Mouse (Mus musculus): ENCODE data around the gene Siah2. TPM values are rescaled to one million over a fixed set of nuclear protein-coding genes. Genes with fewer than 3 reads are reported as not detected.

Gene Siah2
- polyA plus RNA-seq, 1 experiment from 2014 or later: 8.4 TPM

DNA sequence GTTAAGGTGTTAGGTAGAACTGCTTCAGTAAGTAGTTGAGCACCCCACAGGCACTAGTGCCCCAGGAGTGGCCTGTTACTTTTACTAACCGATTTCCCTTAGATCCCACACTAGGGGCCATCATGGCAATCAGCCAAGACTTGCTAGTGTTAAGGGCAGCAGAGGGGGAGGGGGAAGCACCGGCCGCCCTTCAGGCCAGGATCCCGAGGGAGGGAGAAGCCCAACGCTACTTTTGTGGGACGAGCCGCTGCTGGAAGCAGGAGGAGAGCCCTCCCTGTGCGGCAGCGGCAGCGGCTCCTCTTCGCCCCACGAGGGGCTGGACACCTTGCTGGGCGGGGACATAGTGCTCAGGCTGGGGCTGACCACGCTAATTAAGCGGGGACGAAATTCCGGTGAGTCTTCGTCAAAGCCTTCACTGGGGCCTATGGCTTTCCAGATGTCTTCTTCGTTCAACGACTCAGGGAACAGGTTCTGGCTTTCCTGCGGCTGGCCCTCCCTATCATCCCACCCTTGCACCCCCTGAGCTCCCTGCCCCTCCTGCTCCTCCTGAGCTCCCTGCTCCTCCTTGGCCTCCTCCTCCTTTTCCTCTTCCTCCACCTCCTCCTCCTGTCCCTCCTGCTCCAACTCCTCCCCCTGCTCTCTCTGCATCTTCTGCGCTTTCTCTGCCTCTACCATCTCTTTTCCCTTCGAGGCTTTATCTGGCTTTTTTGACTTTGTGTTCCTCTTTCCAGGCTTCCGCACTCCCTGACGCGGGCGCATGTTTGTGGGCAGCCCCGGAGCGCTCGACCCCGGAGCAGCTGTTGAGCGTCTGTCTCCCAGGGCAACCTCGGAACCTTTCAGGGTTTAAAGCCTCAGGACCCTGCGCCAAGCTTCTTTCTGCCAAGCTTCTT, 55.5 kb downstream of the Siah2 start, which contains the start of gene Erich6:
Gene Erich6 (minus strand): TSS at position 802 of the 890 bp plus-strand sequence.
- Histone ChIP-seq H3K4me1 (ENCODE audit: control insufficient read depth in 2 of 2, insufficient read depth in 2 of 2, low read length in 2 of 2) (0 out of 4 replicates have a peak, but pooled peaks cover 0 to 3% of the 10 kb centered on the region in 2 experiments), H3K27me3 (ENCODE audit: control insufficient read depth, insufficient read depth, low read length) (no peaks in the 10 kb centered on the region), H3K27ac (replicated peaks in 1 of 2; ENCODE audit: control insufficient read depth in 1 of 2, insufficient read depth in 1 of 2, low read depth in 2 of 2, low read length in 2 of 2) (no peak within 1 kb of the TSS), H3K9ac (ENCODE audit: low read length) (peak within 1 kb of the TSS; percentile 70), H3K4me3 (ENCODE audit: control insufficient read depth in 1 of 2, insufficient read depth in 1 of 2, low read depth in 1 of 2, low read length in 2 of 2) (peak within 1 kb of the TSS; percentile 47 to 52), H3K9me3 (ENCODE audit: control insufficient read depth, low read length) (0 out of 2 replicates have a peak, but pooled peaks cover 4% of the 10 kb centered on the region), H3K36me3 (ENCODE audit: control insufficient read depth, insufficient read depth, low read length) (no peaks in the 10 kb centered on the region), H3K4me2 (ENCODE audit: low read length) (peak within 1 kb of the TSS; percentile 93)
- WGBS: under 1% methylated on average over 34 of the region's 34 CpGs
- ATAC-seq (ENCODE audit: insufficient number of reproducible peaks, insufficient read depth, low FRiP score, low read depth): peak; percentile 71

DNA sequence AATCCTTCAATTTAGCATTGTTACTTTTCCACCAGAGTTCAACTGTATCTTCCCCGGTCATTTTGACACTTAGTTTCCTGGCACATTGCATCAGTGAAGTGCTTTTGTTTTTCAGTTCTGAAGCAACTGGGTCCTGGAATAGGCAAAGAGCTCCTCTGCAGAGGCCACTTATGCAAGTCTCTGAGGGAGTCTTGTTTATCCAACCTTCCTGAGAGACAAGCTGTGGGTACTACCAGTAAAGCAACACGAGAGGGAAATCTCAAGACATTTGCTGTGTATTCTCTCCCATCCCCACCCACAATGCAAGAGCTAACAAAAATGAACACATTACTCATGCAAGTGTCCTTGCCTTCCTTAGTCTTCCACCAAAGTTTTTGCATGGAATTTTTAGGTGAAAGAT, 60.5 kb downstream of the Siah2 start:
- no peaks in the 10 kb centered on the region for H3K9me3 ChIP-seq (ENCODE audit: control insufficient read depth, low read length)
- WGBS: 66% methylated on average over 2 of the region's 2 CpGs
- H3K4me1 ChIP-seq (ENCODE audit: control insufficient read depth in 2 of 2, insufficient read depth in 2 of 2, low read length in 2 of 2): 0 out of 4 replicates have a peak, but pooled peaks cover 0 to 3% of the 10 kb centered on the region in 2 experiments
- H3K27ac ChIP-seq (replicated peaks in 1 of 2; ENCODE audit: control insufficient read depth in 1 of 2, insufficient read depth in 1 of 2, low read depth in 2 of 2, low read length in 2 of 2): no peak overlapping the region
- H3K4me3 ChIP-seq (ENCODE audit: control insufficient read depth in 1 of 2, insufficient read depth in 1 of 2, low read depth in 1 of 2, low read length in 2 of 2): no peak overlapping the region
- ATAC-seq (ENCODE audit: insufficient number of reproducible peaks, insufficient read depth, low FRiP score, low read depth): no peak
- H3K27me3 ChIP-seq (ENCODE audit: control insufficient read depth, insufficient read depth, low read length): no peaks in the 10 kb centered on the region
- H3K36me3 ChIP-seq (ENCODE audit: control insufficient read depth, insufficient read depth, low read length): no peaks in the 10 kb centered on the region
- H3K4me2 ChIP-seq (ENCODE audit: low read length): no peak overlapping the region
- H3K9ac ChIP-seq (ENCODE audit: low read length): no peak overlapping the region

DNA sequence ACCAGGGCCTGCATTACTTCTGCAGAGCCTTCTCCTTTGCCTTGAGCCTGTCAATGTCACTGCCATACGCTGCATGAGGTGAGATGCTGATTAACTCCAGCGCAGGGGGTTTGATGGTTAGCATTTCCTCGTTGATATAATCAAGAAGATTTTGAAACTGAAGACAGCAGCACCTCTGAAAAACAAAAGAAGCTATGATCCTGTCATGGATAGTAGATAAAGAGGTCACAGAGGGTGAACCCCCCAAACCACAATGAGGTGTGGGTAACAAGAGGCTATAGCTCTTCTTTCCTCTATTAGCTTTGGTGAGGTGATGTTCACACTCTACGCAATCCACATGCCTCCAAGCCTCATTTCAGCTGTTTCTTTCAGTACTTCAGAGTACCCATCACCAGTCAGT, 67.2 kb downstream of the Siah2 start:
- Histone ChIP-seq H3K4me1 (ENCODE audit: control insufficient read depth in 2 of 2, insufficient read depth in 2 of 2, low read length in 2 of 2) (no peaks in the 10 kb centered on the region), H3K27ac (replicated peaks in 1 of 2; ENCODE audit: control insufficient read depth in 1 of 2, insufficient read depth in 1 of 2, low read depth in 2 of 2, low read length in 2 of 2) (no peak overlapping the region), H3K27me3 (ENCODE audit: control insufficient read depth, insufficient read depth, low read length) (no peaks in the 10 kb centered on the region), H3K9me3 (ENCODE audit: control insufficient read depth, low read length) (no peaks in the 10 kb centered on the region), H3K9ac (ENCODE audit: low read length) (no peak overlapping the region), H3K4me3 (ENCODE audit: control insufficient read depth in 1 of 2, insufficient read depth in 1 of 2, low read depth in 1 of 2, low read length in 2 of 2) (no peak overlapping the region), H3K36me3 (ENCODE audit: control insufficient read depth, insufficient read depth, low read length) (no peaks in the 10 kb centered on the region), H3K4me2 (ENCODE audit: low read length) (no peak overlapping the region)
- WGBS: 65% methylated on average over 4 of the region's 4 CpGs
- no peak for ATAC-seq (ENCODE audit: insufficient number of reproducible peaks, insufficient read depth, low FRiP score, low read depth)

Other genes starting within 250 kb of the Siah2 start
- 37.4 and 40.7 TPM in 2 replicates for gene Eif2a, start 166.6 kb downstream of the Siah2 start, polyA plus RNA-seq (2014; fragmentation: Nextera tagmentation; extraction: Ambion mirVana)
- 83.9 and 85.4 TPM in 2 replicates for gene Serp1, start 166.5 kb downstream of the Siah2 start, polyA plus RNA-seq (2014; fragmentation: Nextera tagmentation; extraction: Ambion mirVana)
- gene Selenot, start 115.8 kb downstream of the Siah2 start, polyA plus RNA-seq (2014; fragmentation: Nextera tagmentation; extraction: Ambion mirVana): 21.1 and 23.1 TPM in 2 replicates
- 0.20 TPM in 1 of 2 replicates, not detected in the other for gene Erich6, start 55.2 kb downstream of the Siah2 start, polyA plus RNA-seq (2014; fragmentation: Nextera tagmentation; extraction: Ambion mirVana)
- gene Mindy4b-ps, start 129.9 kb upstream of the Siah2 start, polyA plus RNA-seq (2014; fragmentation: Nextera tagmentation; extraction: Ambion mirVana): 0.32 and 0.40 TPM in 2 replicates
- gene Clrn1, start 192.9 kb upstream of the Siah2 start, polyA plus RNA-seq (2014; fragmentation: Nextera tagmentation; extraction: Ambion mirVana): not detected in 2 replicates